Mouse (Mus musculus) cortical plate, adult 2 months (tissue): ENCODE measurements around the gene Akap6.

Source experiments
- CTCF ChIP-seq: fragments of 200-500 bp; IDR thresholded peaks from 2 replicates; pipeline ENCODE4 v1.5.1; 2011; ENCODE audit warnings: mild to moderate bottlenecking, control low read depth, low read length; ENCODE audit not compliant: insufficient read depth; ENCODE audit errors: extremely low read depth
- POLR2A ChIP-seq: fragments of 200-500 bp; IDR thresholded peaks from 2 replicates; pipeline ENCODE4 v1.6.1; 2011; ENCODE audit warnings: mild to moderate bottlenecking, low read length, control low read depth; ENCODE audit not compliant: insufficient read depth; ENCODE audit errors: extremely low read depth

- no peak for TF ChIP-seq CTCF
- no peak for TF ChIP-seq POLR2A
Measured at GRCm38 (mm10) chr12:53012336-53012735, 313.2 kb downstream of the Akap6 start.
